Mouse (Mus musculus) lung, embryonic 16.5 days (tissue): ENCODE results near the gene Robo2. TPM values are rescaled to one million over a fixed set of nuclear protein-coding genes. Genes with fewer than 3 reads are reported as not detected.
A peak's percentile ranks its signal among the peaks of the same experiment; 100 is the strongest.

Experiments used
- ATAC-seq: fragments of 200-750 bp; cut with Nextera tagmentation; 2 replicates; pipeline ENCODE4 v1.8.0; 2017; ENCODE audit warnings: low read depth, mild to moderate bottlenecking, moderate library complexity
- H3K27ac ChIP-seq: fragments of 300-500 bp; sonication (generic); 2 replicates; pipeline ENCODE4 v1.5.1; 2014; ENCODE audit warnings: mild to moderate bottlenecking, control low read depth, low read length
- H3K27me3 ChIP-seq: fragments of 300-500 bp; sonication (generic); 2 replicates; pipeline ENCODE4 v1.6.1; 2014; ENCODE audit warnings: low read depth, low read length, mixed read lengths; ENCODE audit not compliant: control insufficient read depth, insufficient read depth
- H3K36me3 ChIP-seq: fragments of 300-500 bp; sonication (generic); 2 replicates; pipeline ENCODE4 v1.6.1; 2014; ENCODE audit warnings: low read length; ENCODE audit not compliant: control insufficient read depth, insufficient read depth
- H3K4me1 ChIP-seq: fragments of 300-500 bp; sonication (generic); replicated peaks from 2 replicates; pipeline ENCODE4 v1.6.1; 2014; ENCODE audit warnings: low read length, mixed read lengths; ENCODE audit not compliant: control insufficient read depth, insufficient read depth
- H3K4me2 ChIP-seq: fragments of 300-500 bp; sonication (generic); 2 replicates; pipeline ENCODE4 v1.6.1; 2014; ENCODE audit warnings: low read depth, low read length, control low read depth
- H3K4me3 ChIP-seq: fragments of 300-500 bp; sonication (generic); 2 replicates; pipeline ENCODE4 v1.5.1; 2014; ENCODE audit warnings: mild to moderate bottlenecking, low read length, control low read depth
- H3K9ac ChIP-seq: fragments of 300-500 bp; sonication (generic); 2 replicates; pipeline ENCODE4 v1.6.1; 2014; ENCODE audit warnings: low read length, control low read depth
- H3K9me3 ChIP-seq: fragments of 300-500 bp; sonication (generic); 2 replicates; pipeline ENCODE4 v1.6.1; 2016; ENCODE audit warnings: low read length; ENCODE audit not compliant: control insufficient read depth
- WGBS: fragments of 180-500 bp; shearing (Covaris S2); extraction: QIAGEN DNeasy Blood & Tissue Kit; methylation state at CpG from one replicate; pipeline ENCODE4 v1.1.7; 2014; 5-methylcytosine and 5-hydroxymethylcytosine counted together
- polyA plus RNA-seq: library from polyadenylated mRNA; unstranded; fragments of >200 nt; fragmentation: Nextera tagmentation; extraction: Ambion mirVana; gene quantifications from 2 replicates; pipeline ENCODE4 v1.2.1, GENCODE M21; 2015

The Robo2 gene
- polyA plus RNA-seq, 1 experiment from 2014 or later: 45.3 TPM

GRCm38 (mm10) chr16:73964366-73964926, 447.2 kb downstream of the Robo2 start:
- Histone ChIP-seq H3K9ac (no peak overlapping the region), H3K27me3 (no peaks in the 10 kb centered on the region), H3K4me2 (no peak overlapping the region), H3K4me3 (no peak overlapping the region), H3K9me3 (no peaks in the 10 kb centered on the region), H3K27ac (no peak overlapping the region), H3K36me3 (no peaks in the 10 kb centered on the region), H3K4me1 (no peaks in the 10 kb centered on the region)
- 51% methylated on average over 5 of the region's 5 CpGs for WGBS
- peak; percentile 80 for ATAC-seq

- H3K4me1 ChIP-seq: no peaks in the 10 kb centered on the region
- no peaks in the 10 kb centered on the region for H3K27me3 ChIP-seq
- no peak for ATAC-seq
- H3K4me3 ChIP-seq: no peak overlapping the region
- no peaks in the 10 kb centered on the region for H3K9me3 ChIP-seq
- WGBS: 69% methylated on average over 6 of the region's 6 CpGs
- no peak overlapping the region for H3K4me2 ChIP-seq
- H3K27ac ChIP-seq: no peak overlapping the region
- H3K36me3 ChIP-seq: no peaks in the 10 kb centered on the region
- H3K9ac ChIP-seq: no peak overlapping the region
Observed at GRCm38 (mm10) chr16:73959479-73959970, 452.1 kb downstream of the Robo2 start.

- Histone ChIP-seq H3K4me1 (no peaks in the 10 kb centered on the region), H3K9ac (no peak overlapping the region), H3K9me3 (no peaks in the 10 kb centered on the region), H3K36me3 (no peaks in the 10 kb centered on the region), H3K4me3 (no peak overlapping the region), H3K27ac (no peak overlapping the region), H3K27me3 (no peaks in the 10 kb centered on the region), H3K4me2 (no peak overlapping the region)
- 68% methylated on average over 1 of the region's 1 CpGs for WGBS
- no peak for ATAC-seq
Observed at GRCm38 (mm10) chr16:73958524-73958846, 453.1 kb downstream of the Robo2 start.

- H3K27ac ChIP-seq: no peak overlapping the region
Observed at GRCm38 (mm10) chr16:73957675-73958523, 453.7 kb downstream of the Robo2 start.

GRCm38 (mm10) chr16:73946171-73946570, 465.5 kb downstream of the Robo2 start:
- 81% methylated on average over 6 of the region's 6 CpGs for WGBS

More at GRCm38 (mm10) chr16:73957675-73958523, 453.7 kb downstream of the Robo2 start:
- Histone ChIP-seq H3K9ac (no peak overlapping the region), H3K27me3 (no peaks in the 10 kb centered on the region), H3K4me3 (no peak overlapping the region), H3K9me3 (no peaks in the 10 kb centered on the region), H3K4me2 (no peak overlapping the region), H3K36me3 (no peaks in the 10 kb centered on the region), H3K4me1 (no peaks in the 10 kb centered on the region)
- WGBS: 75% methylated on average over 3 of the region's 3 CpGs
- no peak for ATAC-seq

GRCm38 (mm10) chr16:73940211-73940541, 471.4 kb downstream of the Robo2 start:
- ATAC-seq: no peak

More at GRCm38 (mm10) chr16:73946171-73946570, 465.5 kb downstream of the Robo2 start:
- no peaks in the 10 kb centered on the region for H3K9me3 ChIP-seq
- H3K36me3 ChIP-seq: no peaks in the 10 kb centered on the region
- no peaks in the 10 kb centered on the region for H3K4me1 ChIP-seq
- H3K4me3 ChIP-seq: no peak overlapping the region
- no peak overlapping the region for H3K27ac ChIP-seq
- H3K9ac ChIP-seq: no peak overlapping the region
- no peak overlapping the region for H3K4me2 ChIP-seq
- no peak for ATAC-seq
- H3K27me3 ChIP-seq: no peaks in the 10 kb centered on the region

GRCm38 (mm10) chr16:73939423-73940210, 472.0 kb downstream of the Robo2 start:
- no peaks in the 10 kb centered on the region for H3K9me3 ChIP-seq
- no peak overlapping the region for H3K4me3 ChIP-seq
- 82% methylated on average over 5 of the region's 5 CpGs for WGBS
- no peak overlapping the region for H3K4me2 ChIP-seq
- H3K9ac ChIP-seq: no peak overlapping the region
- H3K27ac ChIP-seq: no peak overlapping the region
- no peak for ATAC-seq
- H3K36me3 ChIP-seq: no peaks in the 10 kb centered on the region
- no peaks in the 10 kb centered on the region for H3K27me3 ChIP-seq
- no peaks in the 10 kb centered on the region for H3K4me1 ChIP-seq

More at GRCm38 (mm10) chr16:73940211-73940541, 471.4 kb downstream of the Robo2 start:
- Histone ChIP-seq H3K4me1 (no peaks in the 10 kb centered on the region), H3K9ac (no peak overlapping the region), H3K4me3 (no peak overlapping the region), H3K4me2 (no peak overlapping the region), H3K27ac (no peak overlapping the region), H3K36me3 (no peaks in the 10 kb centered on the region), H3K27me3 (no peaks in the 10 kb centered on the region), H3K9me3 (no peaks in the 10 kb centered on the region)
- WGBS: 70% methylated on average over 1 of the region's 1 CpGs

- WGBS: 64% methylated on average over 4 of the region's 4 CpGs
- ATAC-seq: peak; percentile 54
Observed at GRCm38 (mm10) chr16:73930323-73930722, 481.3 kb downstream of the Robo2 start.

GRCm38 (mm10) chr16:73927481-73927880, 484.1 kb downstream of the Robo2 start:
- Histone ChIP-seq H3K36me3 (no peaks in the 10 kb centered on the region), H3K27me3 (no peaks in the 10 kb centered on the region), H3K4me2 (no peak overlapping the region), H3K4me1 (no peaks in the 10 kb centered on the region; the same call in 1 of the 2 replicates), H3K9me3 (no peaks in the 10 kb centered on the region), H3K4me3 (no peak overlapping the region), H3K27ac (no peak overlapping the region), H3K9ac (no peak overlapping the region)
- no peak for ATAC-seq
- 82% methylated on average over 3 of the region's 3 CpGs for WGBS

More at GRCm38 (mm10) chr16:73930323-73930722, 481.3 kb downstream of the Robo2 start:
- no peak overlapping the region for H3K4me3 ChIP-seq
- H3K9ac ChIP-seq: no peak overlapping the region
- no peaks in the 10 kb centered on the region; the same call in 1 of the 2 replicates for H3K4me1 ChIP-seq
- H3K9me3 ChIP-seq: no peaks in the 10 kb centered on the region
- H3K27me3 ChIP-seq: no peaks in the 10 kb centered on the region
- no peaks in the 10 kb centered on the region for H3K36me3 ChIP-seq
- no peak overlapping the region for H3K4me2 ChIP-seq
- H3K27ac ChIP-seq: no peak overlapping the region
